Mouse (Mus musculus): Measurements from ENCODE around the gene Trim52. TPM values are rescaled to one million over a fixed set of nuclear protein-coding genes. Genes with fewer than 3 reads are reported as not detected.

Gene Trim52
- polyA plus RNA-seq, 1 experiment = not detected

DNA sequence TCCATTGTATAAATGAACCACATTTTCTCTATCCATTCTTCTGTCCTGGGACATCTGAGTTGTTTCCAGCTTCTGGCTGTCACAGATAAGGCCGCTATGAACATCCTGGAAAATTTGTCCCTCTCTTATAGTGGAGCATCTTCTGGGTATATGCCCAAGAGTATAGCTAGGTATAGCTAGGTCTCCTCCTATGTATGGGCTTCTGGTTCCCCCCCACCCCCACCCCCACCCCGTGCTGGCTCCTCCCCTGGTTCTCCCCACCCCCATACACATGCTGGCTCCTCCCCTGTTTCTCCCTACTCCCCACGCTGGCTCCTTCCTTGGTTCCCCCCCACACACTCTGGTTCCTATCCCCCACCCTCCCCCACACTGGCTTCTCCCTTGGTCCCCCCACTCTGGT lies 78.0 kb downstream of the Trim52 start:
- H3K27ac ChIP-seq (ENCODE audit: insufficient read depth, low read depth, low read length) = no peak overlapping the region
- H3K4me1 ChIP-seq (ENCODE audit: control insufficient read depth, insufficient read depth, low read length) = no peaks in the 10 kb centered on the region
- no peak for TF ChIP-seq CTCF (IDR thresholded peaks at IDR 0.05; ENCODE audit: low read depth, low read length)
- TF ChIP-seq POLR2A (IDR thresholded peaks at IDR 0.05; ENCODE audit: borderline replicate concordance, low read depth, low read length) = no peak

More for the DNA sequence above, 78.0 kb downstream of the Trim52 start:
- no peak overlapping the region for H3K4me3 ChIP-seq (ENCODE audit: insufficient read depth, low read length)

Other genes starting within 250 kb of the Trim52 start
- gene Spry2, start 209.4 kb upstream of the Trim52 start, polyA plus RNA-seq (2012; ENCODE audit: insufficient read depth, insufficient read length, missing spikeins) = 3.2 and 3.5 TPM in 2 replicates